Mouse (Mus musculus): ENCODE measurements around the gene Vmn1r215. TPM values are rescaled to one million over a fixed set of nuclear protein-coding genes. Genes with fewer than 3 reads are reported as not detected.
"Not testable (repeated sequence)": the region's sequence is repeated elsewhere in the genome, so short reads cannot be mapped to it uniquely, and the experiment has no call there.

Vmn1r215 gene
- polyA plus RNA-seq (2015; fragmentation: Nextera tagmentation; extraction: Ambion mirVana): not detected in 2 replicates

DNA sequence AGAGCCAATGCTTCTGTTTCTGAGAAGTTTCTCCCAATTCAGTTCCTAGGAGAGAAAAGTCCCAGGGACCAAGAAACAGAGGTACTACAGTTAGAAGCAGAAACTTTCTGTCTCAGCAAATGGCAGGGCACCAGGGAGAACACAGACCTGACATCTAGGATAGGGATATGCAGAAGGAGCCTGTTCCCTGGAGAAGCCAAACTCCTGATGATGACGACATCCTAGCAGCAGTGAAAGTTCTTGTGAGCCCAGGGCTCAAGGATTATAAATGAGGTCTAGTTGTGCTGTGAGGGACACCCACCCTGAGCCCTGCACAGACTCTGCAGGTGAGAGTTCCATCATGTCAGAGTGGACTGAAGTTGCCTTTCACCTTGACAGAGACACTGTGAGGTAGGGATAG, at the start of gene Vmn1r215:
Gene Vmn1r215, plus strand, starts transcription at position 301 of the 400 bp plus-strand sequence.
- no peak within 1 kb of the TSS for H3K4me3 ChIP-seq (ENCODE audit: low read depth, low read length)
- H3K9ac ChIP-seq (replicated peaks): no peak within 1 kb of the TSS
- TF ChIP-seq CTCF (IDR thresholded peaks at IDR 0.05; ENCODE audit: low read depth) (no peak), EP300 (IDR thresholded peaks at IDR 0.05; ENCODE audit: low read depth) (no peak)
- H3K27ac ChIP-seq (ENCODE audit: low read depth): no peak within 1 kb of the TSS
- ATAC-seq (no peak), DNase-seq (no peak)
- H3K36me3 ChIP-seq (replicated peaks; ENCODE audit: insufficient read depth, low read length): no peaks in the 10 kb centered on the region
- H3K9me3 ChIP-seq (ENCODE audit: low read length): no peaks in the 10 kb centered on the region
- no peak within 1 kb of the TSS for H3K4me2 ChIP-seq (ENCODE audit: low read depth, low read length)
- no peaks in the 10 kb centered on the region for H3K4me1 ChIP-seq (ENCODE audit: insufficient read depth)
- 75% methylated on average over 1 of the region's 1 CpGs for WGBS (ENCODE audit: insufficient replicate concordance)
- H3K27me3 ChIP-seq (ENCODE audit: insufficient read depth, low read length): no peaks in the 10 kb centered on the region

DNA sequence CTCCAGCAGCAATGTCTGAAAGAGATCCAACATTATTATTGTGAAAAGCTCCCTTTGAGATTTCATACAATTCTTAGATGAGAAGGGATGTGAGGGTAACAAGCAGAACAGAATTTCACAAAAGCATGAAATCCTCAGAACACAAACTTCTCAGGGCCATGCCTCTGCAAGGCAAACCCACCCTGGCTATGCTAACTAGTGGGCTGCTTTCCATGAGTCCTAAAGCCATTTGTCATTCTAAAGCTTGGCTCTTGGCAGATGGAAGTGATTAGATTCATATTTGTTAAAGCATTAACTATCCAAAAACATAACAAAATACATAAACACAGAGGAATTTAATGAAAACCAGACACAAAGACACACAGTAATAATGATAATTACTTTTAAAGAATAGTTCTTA, 49.7 kb upstream of the Vmn1r215 start:
- TF ChIP-seq EP300 (IDR thresholded peaks at IDR 0.05; ENCODE audit: low read depth) (no peak), CTCF (IDR thresholded peaks at IDR 0.05; ENCODE audit: low read depth) (no peak)

DNA sequence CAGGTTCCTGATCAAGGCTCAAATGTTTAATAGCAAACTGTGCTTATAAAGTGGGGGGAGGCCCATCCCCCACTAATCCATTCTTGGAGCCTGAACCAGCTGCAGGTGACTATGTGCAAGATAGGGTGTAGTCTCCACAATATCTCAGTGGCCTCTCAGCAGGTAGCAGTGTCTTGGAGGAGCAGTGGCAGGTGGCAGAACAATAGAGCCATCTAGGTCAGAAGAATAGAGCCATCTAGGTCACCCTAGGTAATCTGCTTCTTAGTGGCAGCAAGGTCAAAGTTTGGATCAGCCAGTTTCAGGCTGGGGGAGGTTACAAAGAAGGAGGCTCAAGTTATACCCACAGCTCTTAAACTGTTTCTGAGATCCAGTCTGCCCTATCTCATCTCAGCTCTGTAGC, 43.0 kb upstream of the Vmn1r215 start:
- H3K4me1 ChIP-seq (ENCODE audit: insufficient read depth): no peaks in the 10 kb centered on the region
- H3K36me3 ChIP-seq (replicated peaks; ENCODE audit: insufficient read depth, low read length): no peaks in the 10 kb centered on the region
- H3K27ac ChIP-seq (ENCODE audit: low read depth): no peak overlapping the region
- ATAC-seq: no peak
- TF ChIP-seq EP300 (IDR thresholded peaks at IDR 0.05; ENCODE audit: low read depth) (no peak), CTCF (IDR thresholded peaks at IDR 0.05; ENCODE audit: low read depth) (no peak)
- H3K9ac ChIP-seq (replicated peaks): no peak overlapping the region
- H3K9me3 ChIP-seq (ENCODE audit: low read length): no peaks in the 10 kb centered on the region
- H3K4me2 ChIP-seq (ENCODE audit: low read depth, low read length): no peak overlapping the region
- no peak overlapping the region for H3K4me3 ChIP-seq (ENCODE audit: low read depth, low read length)
- DNase-seq: no peak
- no peaks in the 10 kb centered on the region for H3K27me3 ChIP-seq (ENCODE audit: insufficient read depth, low read length)

More for the DNA sequence above, 49.7 kb upstream of the Vmn1r215 start:
- no peak overlapping the region for H3K9ac ChIP-seq (replicated peaks)
- H3K36me3 ChIP-seq (replicated peaks; ENCODE audit: insufficient read depth, low read length): no peaks in the 10 kb centered on the region
- no peak overlapping the region for H3K4me2 ChIP-seq (ENCODE audit: low read depth, low read length)
- no peaks in the 10 kb centered on the region for H3K4me1 ChIP-seq (ENCODE audit: insufficient read depth)
- H3K4me3 ChIP-seq (ENCODE audit: low read depth, low read length): no peak overlapping the region
- H3K27me3 ChIP-seq (ENCODE audit: insufficient read depth, low read length): no peaks in the 10 kb centered on the region
- ATAC-seq: no peak
- no peak for DNase-seq
- no peaks in the 10 kb centered on the region for H3K9me3 ChIP-seq (ENCODE audit: low read length)
- no peak overlapping the region for H3K27ac ChIP-seq (ENCODE audit: low read depth)

DNA sequence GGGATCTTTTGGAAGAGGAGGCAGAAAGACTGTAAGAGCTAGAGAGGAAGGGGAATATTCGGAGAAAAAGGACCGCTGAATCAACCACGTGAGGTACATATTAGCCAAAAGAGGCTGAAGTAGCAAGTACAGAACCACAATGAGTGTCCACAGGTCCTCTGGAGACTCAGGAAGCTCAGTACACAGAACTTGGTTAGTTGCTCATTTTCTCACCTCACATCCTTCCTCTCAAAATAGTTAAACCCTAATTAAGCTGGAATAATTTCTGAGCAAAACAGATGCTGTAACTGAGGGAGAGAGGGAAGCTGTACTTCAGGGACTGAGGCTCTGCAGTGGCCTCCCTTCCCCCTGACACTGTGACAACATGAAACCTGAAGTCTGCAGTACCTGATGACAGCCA, 37.7 kb upstream of the Vmn1r215 start, which contains the start of gene Vmn1r214:
Gene Vmn1r214, plus strand, starts transcription at position 301 of the 400 bp plus-strand sequence.
- Histone ChIP-seq H3K27me3 (ENCODE audit: insufficient read depth, low read length) (no peaks in the 10 kb centered on the region), H3K4me2 (ENCODE audit: low read depth, low read length) (no peak within 1 kb of the TSS), H3K4me3 (ENCODE audit: low read depth, low read length) (no peak within 1 kb of the TSS), H3K27ac (ENCODE audit: low read depth) (no peak within 1 kb of the TSS), H3K9me3 (ENCODE audit: low read length) (no peaks in the 10 kb centered on the region), H3K36me3 (replicated peaks; ENCODE audit: insufficient read depth, low read length) (no peaks in the 10 kb centered on the region), H3K4me1 (ENCODE audit: insufficient read depth) (no peaks in the 10 kb centered on the region), H3K9ac (replicated peaks) (no peak within 1 kb of the TSS)
- ATAC-seq (no peak), DNase-seq (no peak)
- WGBS (ENCODE audit: insufficient replicate concordance): 84% methylated on average over 3 of the region's 3 CpGs
- TF ChIP-seq EP300 (IDR thresholded peaks at IDR 0.05; ENCODE audit: low read depth): no peak

GRCm38 (mm10) chr13:23057778-23058177, 10.0 kb upstream of the Vmn1r215 start:
- DNase-seq (no peak), ATAC-seq (no peak)
- no peak overlapping the region for H3K4me2 ChIP-seq (ENCODE audit: low read depth, low read length)
- no peaks in the 10 kb centered on the region for H3K9me3 ChIP-seq (ENCODE audit: low read length)
- H3K4me3 ChIP-seq (ENCODE audit: low read depth, low read length): no peak overlapping the region
- no peaks in the 10 kb centered on the region for H3K36me3 ChIP-seq (replicated peaks; ENCODE audit: insufficient read depth, low read length)
- no peaks in the 10 kb centered on the region for H3K4me1 ChIP-seq (ENCODE audit: insufficient read depth)
- 31% methylated on average over 1 of the region's 1 CpGs for WGBS (ENCODE audit: insufficient replicate concordance)
- H3K27ac ChIP-seq (ENCODE audit: low read depth): no peak overlapping the region
- no peaks in the 10 kb centered on the region for H3K27me3 ChIP-seq (ENCODE audit: insufficient read depth, low read length)
- H3K9ac ChIP-seq (replicated peaks): no peak overlapping the region
- no peak for TF ChIP-seq EP300 (IDR thresholded peaks at IDR 0.05; ENCODE audit: low read depth)
- TF ChIP-seq CTCF (IDR thresholded peaks at IDR 0.05; ENCODE audit: low read depth): no peak

DNA sequence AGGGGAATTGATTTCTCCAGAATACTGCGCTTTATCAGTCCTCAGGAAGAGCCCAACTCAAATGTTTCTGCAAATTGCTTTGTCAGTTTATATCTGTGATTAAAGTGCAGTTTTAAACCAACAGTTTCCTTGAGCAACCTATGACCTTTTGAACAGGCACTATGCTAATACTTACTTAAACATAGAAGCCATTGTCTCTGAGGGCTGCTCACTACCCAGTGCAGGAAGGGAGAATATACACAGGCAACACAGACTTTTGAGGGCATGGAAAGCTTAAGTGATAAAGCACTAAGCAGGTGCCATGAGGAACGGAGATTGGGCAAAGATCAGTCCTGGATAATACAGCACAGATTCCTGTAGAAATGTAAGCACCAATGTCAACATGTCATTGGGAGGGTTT, 1.5 kb downstream of the Vmn1r215 start:
- no peaks in the 10 kb centered on the region for H3K27me3 ChIP-seq (ENCODE audit: insufficient read depth, low read length)
- no peaks in the 10 kb centered on the region for H3K9me3 ChIP-seq (ENCODE audit: low read length)
- DNase-seq (no peak), ATAC-seq (no peak)
- no peak overlapping the region for H3K27ac ChIP-seq (ENCODE audit: low read depth)
- no peak overlapping the region for H3K4me2 ChIP-seq (ENCODE audit: low read depth, low read length)
- no peak overlapping the region for H3K4me3 ChIP-seq (ENCODE audit: low read depth, low read length)
- no peak overlapping the region for H3K9ac ChIP-seq (replicated peaks)
- no peaks in the 10 kb centered on the region for H3K36me3 ChIP-seq (replicated peaks; ENCODE audit: insufficient read depth, low read length)
- TF ChIP-seq CTCF (IDR thresholded peaks at IDR 0.05; ENCODE audit: low read depth): no peak
- TF ChIP-seq EP300 (IDR thresholded peaks at IDR 0.05; ENCODE audit: low read depth): no peak
- WGBS (ENCODE audit: insufficient replicate concordance): 77% methylated on average over 2 of the region's 2 CpGs
- no peaks in the 10 kb centered on the region for H3K4me1 ChIP-seq (ENCODE audit: insufficient read depth)

DNA sequence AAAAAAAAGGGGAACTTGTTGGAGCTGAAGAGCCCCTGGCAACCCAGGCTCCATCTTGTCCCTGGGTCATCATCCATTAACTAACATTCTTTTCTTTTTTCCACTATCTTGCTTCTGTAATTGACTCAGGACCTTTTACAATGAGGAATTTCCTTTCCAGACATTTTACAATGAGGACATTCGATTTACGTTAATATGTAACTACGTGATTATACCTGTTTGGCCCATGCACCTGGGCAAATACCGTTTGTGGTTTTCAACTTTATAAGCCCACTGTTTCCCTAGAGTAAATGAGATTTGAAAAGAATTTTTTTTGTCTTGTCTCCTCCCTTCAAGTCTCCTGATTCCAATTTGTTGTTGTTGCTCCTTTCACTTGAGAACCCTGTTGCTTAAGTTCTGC, 26.6 kb downstream of the Vmn1r215 start:
- no peak for ATAC-seq
- Histone ChIP-seq H3K4me2 (ENCODE audit: low read depth, low read length) (no peak overlapping the region), H3K9ac (replicated peaks) (no peak overlapping the region), H3K27me3 (ENCODE audit: insufficient read depth, low read length) (no peaks in the 10 kb centered on the region), H3K9me3 (ENCODE audit: low read length) (no peaks in the 10 kb centered on the region; the same call in 1 of the 2 replicates), H3K36me3 (replicated peaks; ENCODE audit: insufficient read depth, low read length) (no peaks in the 10 kb centered on the region), H3K4me3 (ENCODE audit: low read depth, low read length) (no peak overlapping the region), H3K4me1 (ENCODE audit: insufficient read depth) (no peaks in the 10 kb centered on the region), H3K27ac (ENCODE audit: low read depth) (no peak overlapping the region)
- 77% methylated on average over 4 of the region's 4 CpGs for WGBS (ENCODE audit: insufficient replicate concordance)
- no peak for DNase-seq
- no peak for TF ChIP-seq EP300 (IDR thresholded peaks at IDR 0.05; ENCODE audit: low read depth)
- no peak for TF ChIP-seq CTCF (IDR thresholded peaks at IDR 0.05; ENCODE audit: low read depth)

- not testable (repeated sequence) for H3K9ac ChIP-seq (replicated peaks); ATAC-seq; H3K27me3 ChIP-seq (ENCODE audit: insufficient read depth, low read length); H3K36me3 ChIP-seq (replicated peaks; ENCODE audit: insufficient read depth, low read length); H3K9me3 ChIP-seq (ENCODE audit: low read length); H3K4me1 ChIP-seq (ENCODE audit: insufficient read depth); H3K4me2 ChIP-seq (ENCODE audit: low read depth, low read length); H3K4me3 ChIP-seq (ENCODE audit: low read depth, low read length); H3K27ac ChIP-seq (ENCODE audit: low read depth); DNase-seq
- WGBS (ENCODE audit: insufficient replicate concordance): 59% methylated on average over 1 of the region's 1 CpGs
Measured at GRCm38 (mm10) chr13:23118126-23118525, 50.3 kb downstream of the Vmn1r215 start, which contains the start of gene Vmn1r217. Gene Vmn1r217 (minus strand): TSS chr13:23118226.

Measured in liver, postnatal 0 days (tissue).